Mouse (Mus musculus) cerebellum, postnatal 25 days (tissue): ENCODE results near the gene Col6a1.

Experiments used
- DNase-seq, 2 experiments: peaks; one replicate each; pipeline ENCODE4 v3.0.0; 2021; ENCODE audit warnings: mixed read lengths in 2 of 2

Gene Col6a1

GRCm38 (mm10) chr10:76724231-76724736, 1.7 kb downstream of the Col6a1 start:
- no peak for DNase-seq

GRCm38 (mm10) chr10:76722751-76723450, 3.1 kb downstream of the Col6a1 start:
- DNase-seq, result no peak

- no peak for DNase-seq
Observed at GRCm38 (mm10) chr10:76721746-76722145, 4.2 kb downstream of the Col6a1 start.

- no peak for DNase-seq
Observed at GRCm38 (mm10) chr10:76721216-76721615, 4.8 kb downstream of the Col6a1 start.

GRCm38 (mm10) chr10:76717631-76718030, 8.3 kb downstream of the Col6a1 start:
- DNase-seq, result no peak

GRCm38 (mm10) chr10:76717026-76717425, 8.9 kb downstream of the Col6a1 start:
- no peak for DNase-seq

GRCm38 (mm10) chr10:76714303-76714702, 11.7 kb downstream of the Col6a1 start:
- peak in 1 of 2 experiments; percentile 20 for DNase-seq

- no peak for DNase-seq
Observed at GRCm38 (mm10) chr10:76712500-76712899, 13.5 kb downstream of the Col6a1 start.

GRCm38 (mm10) chr10:76711331-76711730, 14.6 kb downstream of the Col6a1 start:
- DNase-seq, result no peak

GRCm38 (mm10) chr10:76708465-76708864, 17.5 kb downstream of the Col6a1 start:
- DNase-seq, result no peak

GRCm38 (mm10) chr10:76707584-76707983, 18.4 kb downstream of the Col6a1 start:
- DNase-seq, result no peak

- no peak for DNase-seq
Observed at GRCm38 (mm10) chr10:76707001-76707400, 19.0 kb downstream of the Col6a1 start.

- no peak for DNase-seq
Observed at GRCm38 (mm10) chr10:76704358-76704757, 21.6 kb downstream of the Col6a1 start.

- no peak for DNase-seq
Observed at GRCm38 (mm10) chr10:76701446-76701845, 24.5 kb downstream of the Col6a1 start.

GRCm38 (mm10) chr10:76699816-76700215, 26.2 kb downstream of the Col6a1 start:
- DNase-seq, result no peak

GRCm38 (mm10) chr10:76695283-76695885, 30.6 kb downstream of the Col6a1 start:
- DNase-seq, result no peak

GRCm38 (mm10) chr10:76694765-76695164, 31.2 kb downstream of the Col6a1 start:
- no peak for DNase-seq

- no peak for DNase-seq
Observed at GRCm38 (mm10) chr10:76693446-76693845, 32.5 kb downstream of the Col6a1 start.

- DNase-seq, result no peak
Observed at GRCm38 (mm10) chr10:76685451-76686017, 40.4 kb downstream of the Col6a1 start.

GRCm38 (mm10) chr10:76683977-76684376, 42.0 kb downstream of the Col6a1 start:
- DNase-seq, result no peak

GRCm38 (mm10) chr10:76683461-76683860, 42.5 kb downstream of the Col6a1 start:
- peak in 1 of 2 experiments; percentile 3 for DNase-seq

- no peak for DNase-seq
Observed at GRCm38 (mm10) chr10:76681882-76682281, 44.1 kb downstream of the Col6a1 start.

GRCm38 (mm10) chr10:76680758-76681650, 45.0 kb downstream of the Col6a1 start:
- no peak for DNase-seq
